Mouse (Mus musculus) brain, embryonic 14.5 days (tissue): ENCODE data around the gene Ttc23.

Source experiments
- CTCF ChIP-seq: fragments of 200-500 bp; IDR thresholded peaks from 2 replicates; pipeline ENCODE4 v1.5.1; 2012; ENCODE audit warnings: inconsistent platforms, mild to moderate bottlenecking, moderate library complexity, borderline replicate concordance; ENCODE audit not compliant: insufficient read depth, insufficient read length; ENCODE audit errors: extremely low read depth
- POLR2A ChIP-seq: fragments of 200-500 bp; IDR thresholded peaks from 2 replicates; pipeline ENCODE4 v1.6.1; 2012; ENCODE audit warnings: mild to moderate bottlenecking, inconsistent platforms, borderline replicate concordance; ENCODE audit not compliant: poor library complexity, insufficient read depth, insufficient read length, severe bottlenecking; ENCODE audit errors: extremely low read depth

DNA sequence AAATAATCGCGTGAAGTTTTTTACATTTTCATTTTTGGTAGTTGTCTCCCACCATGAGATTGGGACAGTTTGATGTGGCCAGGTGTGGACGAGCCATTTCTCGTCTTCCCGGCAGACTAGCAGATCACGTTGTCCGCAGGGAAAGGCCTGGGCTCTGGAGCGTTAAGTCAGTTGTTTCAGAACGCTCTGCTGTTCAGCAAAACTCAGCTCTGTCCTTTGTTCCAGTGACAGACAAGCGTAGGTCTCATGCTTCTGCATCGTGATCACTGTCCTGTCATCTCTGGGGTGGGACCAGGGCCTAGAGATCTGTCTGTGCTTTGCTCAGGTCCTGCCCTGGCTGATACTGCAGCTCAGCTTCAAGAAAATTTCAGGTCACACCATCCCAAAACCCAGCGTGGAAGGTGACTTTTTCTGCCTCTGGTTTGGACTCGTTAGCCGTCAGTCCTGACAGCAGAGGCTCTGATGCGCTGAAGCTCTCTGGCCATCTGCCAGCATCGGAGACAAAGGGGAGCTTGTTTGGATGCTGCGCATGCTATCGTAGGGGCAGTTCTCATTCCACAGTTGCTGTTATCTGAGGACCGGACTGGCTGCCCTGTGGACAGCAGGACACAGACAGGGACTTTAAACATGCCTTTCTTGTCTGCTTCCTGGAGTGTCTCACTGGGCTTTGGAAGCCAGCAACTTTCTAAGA is 66.8 kb downstream of the Ttc23 start:
- TF ChIP-seq CTCF (no peak), POLR2A (no peak)
